Mouse (Mus musculus) Patski (cell line): ENCODE measurements around the gene Cdh11. TPM values are rescaled to one million over a fixed set of nuclear protein-coding genes. Genes with fewer than 3 reads are reported as not detected.

Source experiments
- ATAC-seq: fragments of 100-300 bp; one replicate; pipeline ENCODE4 v1.8.0; 2021
- CTCF ChIA-PET: fragments of 350-600 bp; sonication (Branson Sonifier 250); formaldehyde crosslinking; loops from one replicate; lab custom pipeline; 2022; ENCODE audit warnings: inconsistent platforms; lab: Charles Lee
- POLR2A ChIA-PET: fragments of 350-600 bp; sonication (Branson Sonifier 250); formaldehyde crosslinking; loops from one replicate; lab custom pipeline; 2022; ENCODE audit warnings: antibody characterized with exemption, inconsistent platforms; lab: Charles Lee
- DNase-seq: peaks from one replicate; pipeline ENCODE4 v3.0.0-alpha.2; 2011; ENCODE audit warnings: low read depth, low spot score
- H3K27me3 ChIP-seq: fragments of 371-371 bp; one replicate; pipeline ENCODE4 v1.5.1; 2021
- CTCF ChIP-seq: fragments of 100-300 bp; IDR thresholded peaks from one replicate; pipeline ENCODE4 v1.5.1; 2021
- in situ Hi-C: fragments of 300-500 bp; cut with MboI; formaldehyde crosslinking; loops from 3 replicates; pipeline ENCODE4 v1.11.1; 2018; ENCODE audit warnings: low pct_unique_long_range_greater_than_20kb, mixed read lengths
- polyA plus RNA-seq: library from polyadenylated mRNA; unstranded; gene quantifications from one replicate; pipeline ENCODE4 v1.2.3, GENCODE M21; 2021

Gene Cdh11
- 36.4 TPM for polyA plus RNA-seq

GRCm38 (mm10) chr8:102785592-102786416, at the start of gene Cdh11:
TSS of gene Cdh11 (minus strand) at chr8:102785642.
- in situ Hi-C loops, result loop anchor here (10.0 to 25.0 kb wide), 3 partner anchors 659 to 1924 kb away; no protein-coding TSS in a partner anchor
- DNase-seq, result no peak

GRCm38 (mm10) chr8:102813959-102814358, 28.5 kb upstream of the Cdh11 start:
- in situ Hi-C loops, result no loop called here
- no peak for TF ChIP-seq CTCF
- no peak for ATAC-seq
- ChIA-PET POLR2A (no interaction called here), CTCF (no interaction called here)
- H3K27me3 ChIP-seq, result peaks cover 25% of the 10 kb centered on the region
- DNase-seq, result no peak

More at GRCm38 (mm10) chr8:102785592-102786416, at the start of gene Cdh11:
- ATAC-seq, result no peak
- POLR2A ChIA-PET, result no interaction called here
- CTCF ChIA-PET, result no interaction called here
- no peaks in the 10 kb centered on the region for H3K27me3 ChIP-seq
- TF ChIP-seq CTCF, result no peak

- in situ Hi-C loops, result loop anchor here (25.0 kb wide), 1 partner anchor 1928 kb away; no protein-coding TSS in a partner anchor
- ATAC-seq (no peak), DNase-seq (no peak)
- ChIA-PET POLR2A (no interaction called here), CTCF (interaction anchor here (0.7 to 2.6 kb wide), 4 partner anchors 10 to 20 kb away, joined by 3 to 6 read pairs (median 4); no protein-coding TSS in a partner anchor)
- peak; percentile 62 for TF ChIP-seq CTCF
- H3K27me3 ChIP-seq, result no peaks in the 10 kb centered on the region
Measured at GRCm38 (mm10) chr8:102790303-102790702, 4.9 kb upstream of the Cdh11 start.

GRCm38 (mm10) chr8:102786467-102787360, 1.3 kb upstream of the Cdh11 start:
- ATAC-seq (no peak), DNase-seq (no peak)
- CTCF ChIA-PET, result no interaction called here
- H3K27me3 ChIP-seq, result no peaks in the 10 kb centered on the region
- in situ Hi-C loops, result loop anchor here (10.0 to 25.0 kb wide), 3 partner anchors 658 to 1924 kb away; no protein-coding TSS in a partner anchor
- POLR2A ChIA-PET, result no interaction called here
- TF ChIP-seq CTCF, result no peak

- in situ Hi-C loops, result loop anchor here (5.0 to 25.0 kb wide), 4 partner anchors 268 to 1923 kb away; no protein-coding TSS in a partner anchor
- DNase-seq (no peak), ATAC-seq (peak; percentile 54)
- TF ChIP-seq CTCF, result peak; percentile 59
- CTCF ChIA-PET, result no interaction called here
- H3K27me3 ChIP-seq, result no peaks in the 10 kb centered on the region
- POLR2A ChIA-PET, result interaction anchor here (0.6 kb wide), 1 partner anchor 866 kb away, joined by 6 read pairs; no protein-coding TSS in a partner anchor
Measured at GRCm38 (mm10) chr8:102784835-102785455, 497 bp downstream of the Cdh11 start.

GRCm38 (mm10) chr8:102783821-102784591, 1.4 kb downstream of the Cdh11 start:
- DNase-seq (no peak), ATAC-seq (peak; percentile 67)
- TF ChIP-seq CTCF, result no peak
- in situ Hi-C loops, result loop anchor here (5.0 to 25.0 kb wide), 4 partner anchors 267 to 1922 kb away; no protein-coding TSS in a partner anchor
- ChIA-PET CTCF (interaction anchor here (1.0 kb wide), 1 partner anchor 12 kb away, joined by 3 read pairs; no protein-coding TSS in a partner anchor), POLR2A (no interaction called here)
- no peaks in the 10 kb centered on the region for H3K27me3 ChIP-seq

- no peak for DNase-seq
Measured at GRCm38 (mm10) chr8:102782707-102783489, 2.5 kb downstream of the Cdh11 start.

GRCm38 (mm10) chr8:102780899-102781298, 4.5 kb downstream of the Cdh11 start:
- DNase-seq, result peak; percentile 19
- POLR2A ChIA-PET, result no interaction called here
- CTCF ChIA-PET, result interaction anchor here (1.1 to 2.1 kb wide), 3 partner anchors 8 to 40 kb away, joined by 3 to 6 read pairs (median 4); no protein-coding TSS in a partner anchor
- TF ChIP-seq CTCF, result peak; percentile 90
- peak; percentile 29 for ATAC-seq
- H3K27me3 ChIP-seq, result no peaks in the 10 kb centered on the region
- in situ Hi-C loops, result loop anchor here (5.0 to 25.0 kb wide), 4 partner anchors 264 to 1919 kb away; no protein-coding TSS in a partner anchor

More at GRCm38 (mm10) chr8:102782707-102783489, 2.5 kb downstream of the Cdh11 start:
- H3K27me3 ChIP-seq, result no peaks in the 10 kb centered on the region
- in situ Hi-C loops, result loop anchor here (5.0 to 25.0 kb wide), 4 partner anchors 266 to 1921 kb away; no protein-coding TSS in a partner anchor
- ChIA-PET POLR2A (no interaction called here), CTCF (interaction anchor here (1.0 kb wide), 1 partner anchor 10 kb away, joined by 3 read pairs; no protein-coding TSS in a partner anchor)
- ATAC-seq, result no peak
- no peak for TF ChIP-seq CTCF
